Mouse (Mus musculus): Measurements from ENCODE around the gene Rasip1.

Gene Rasip1

GRCm38 (mm10) chr7:45686841-45687240 lies 59.6 kb downstream of the Rasip1 start:
- DNase-seq (ENCODE audit: low spot score in 2 of 2) = no peak
